Mouse (Mus musculus) hindbrain, postnatal 0 days (tissue): ENCODE results near the gene Tent4b. TPM values are rescaled to one million over a fixed set of nuclear protein-coding genes. Genes with fewer than 3 reads are reported as not detected.

Experiments used
- ATAC-seq: fragments of 200-750 bp; cut with Nextera tagmentation; 2 replicates; pipeline ENCODE4 v1.8.0; 2017; ENCODE audit warnings: mild to moderate bottlenecking, moderate TSS enrichment, moderate library complexity
- DNase-seq: peaks from one replicate; pipeline ENCODE4 v3.0.0-alpha.2; 2015; ENCODE audit warnings: low spot score
- H3K27ac ChIP-seq: fragments of 300-500 bp; sonication (generic); 2 replicates; pipeline ENCODE4 v1.5.1; 2014; ENCODE audit warnings: mild to moderate bottlenecking
- H3K27me3 ChIP-seq: fragments of 300-500 bp; sonication (generic); 2 replicates; pipeline ENCODE4 v1.6.1; 2014; ENCODE audit warnings: low read length, mixed read lengths; ENCODE audit not compliant: insufficient read depth
- H3K36me3 ChIP-seq: fragments of 300-500 bp; sonication (generic); 2 replicates; pipeline ENCODE4 v1.6.1; 2014; ENCODE audit warnings: low read length, mixed read lengths; ENCODE audit not compliant: insufficient read depth
- H3K4me1 ChIP-seq: fragments of 300-500 bp; sonication (generic); 2 replicates; pipeline ENCODE4 v1.6.1; 2014; ENCODE audit warnings: antibody characterized with exemption, low read length, mixed read lengths; ENCODE audit not compliant: insufficient read depth
- H3K4me2 ChIP-seq: fragments of 300-500 bp; sonication (generic); 2 replicates; pipeline ENCODE4 v1.6.1; 2014; ENCODE audit warnings: low read depth, mild to moderate bottlenecking, low read length, moderate library complexity, mixed read lengths
- H3K4me3 ChIP-seq: fragments of 300-500 bp; sonication (generic); 2 replicates; pipeline ENCODE4 v1.5.1; 2014; ENCODE audit warnings: low read length
- H3K9ac ChIP-seq: fragments of 300-500 bp; sonication (generic); replicated peaks from 2 replicates; pipeline ENCODE4 v1.6.1; 2014; ENCODE audit warnings: mild to moderate bottlenecking, low read length, moderate library complexity, mixed read lengths
- H3K9me3 ChIP-seq: fragments of 300-500 bp; sonication (generic); 2 replicates; pipeline ENCODE4 v1.6.1; 2016; ENCODE audit warnings: low read length, mixed read lengths
- CTCF ChIP-seq: IDR thresholded peaks from 2 replicates; pipeline ENCODE4 v1.5.1; 2016; ENCODE audit warnings: antibody characterized with exemption, control low read depth, low read depth
- WGBS: fragments of 180-500 bp; shearing (Covaris S2); extraction: QIAGEN DNeasy Blood & Tissue Kit; methylation state at CpG from one replicate; pipeline ENCODE4 v1.1.7; 2014; 5-methylcytosine and 5-hydroxymethylcytosine counted together
- polyA plus RNA-seq: library from polyadenylated mRNA; unstranded; fragments of >200 nt; fragmentation: Nextera tagmentation; extraction: Ambion mirVana; gene quantifications from 2 replicates; pipeline ENCODE4 v1.2.1, GENCODE M21; 2015
- total RNA-seq: library from RNA; depleted of rRNA; stranded (reverse); fragments of >200 nt; gene quantifications from 2 replicates; pipeline ENCODE4 v1.2.3, GENCODE M21; 2014

The Tent4b gene
- total and polyA plus RNA-seq, 2 experiments from 2014 or later, result 7.9 to 33.6 TPM

- DNase-seq (no peak), ATAC-seq (no peak)
- Histone ChIP-seq H3K4me3 (no peak overlapping the region), H3K9ac (no peak overlapping the region), H3K4me2 (no peak overlapping the region), H3K27ac (no peak overlapping the region), H3K9me3 (no peaks in the 10 kb centered on the region), H3K36me3 (no peaks in the 10 kb centered on the region), H3K4me1 (no peaks in the 10 kb centered on the region), H3K27me3 (no peaks in the 10 kb centered on the region)
- 88% methylated on average over 1 of the region's 1 CpGs for WGBS
- TF ChIP-seq CTCF, result no peak
Measured at GRCm38 (mm10) chr8:88184914-88185313, 14.1 kb upstream of the Tent4b start.

DNA sequence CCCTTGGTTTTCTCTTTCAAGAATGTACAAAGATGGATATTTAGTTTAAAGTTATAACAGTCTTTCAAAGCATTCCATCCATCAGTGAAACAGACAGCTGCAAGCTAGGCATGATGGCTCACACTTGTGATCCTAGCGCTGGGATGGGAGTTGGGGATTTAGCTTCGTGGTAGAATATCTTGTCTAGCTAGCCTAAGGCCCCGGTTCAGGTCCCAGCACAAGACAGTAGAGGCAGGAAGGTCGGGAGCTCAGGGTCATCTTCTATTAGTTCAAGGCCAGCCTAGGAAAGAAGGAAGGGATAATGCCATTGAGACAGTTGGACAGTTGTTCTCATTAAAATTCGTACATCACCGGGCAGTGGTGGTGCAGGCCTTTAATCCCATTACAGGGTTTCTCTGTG lies 13.3 kb upstream of the Tent4b start:
- Histone ChIP-seq H3K9ac (no peak overlapping the region), H3K4me3 (no peak overlapping the region), H3K4me2 (no peak overlapping the region), H3K4me1 (no peaks in the 10 kb centered on the region), H3K27ac (no peak overlapping the region), H3K27me3 (no peaks in the 10 kb centered on the region), H3K36me3 (no peaks in the 10 kb centered on the region), H3K9me3 (no peaks in the 10 kb centered on the region)
- WGBS, result 81% methylated on average over 6 of the region's 6 CpGs
- no peak for TF ChIP-seq CTCF
- ATAC-seq (no peak), DNase-seq (no peak)

DNA sequence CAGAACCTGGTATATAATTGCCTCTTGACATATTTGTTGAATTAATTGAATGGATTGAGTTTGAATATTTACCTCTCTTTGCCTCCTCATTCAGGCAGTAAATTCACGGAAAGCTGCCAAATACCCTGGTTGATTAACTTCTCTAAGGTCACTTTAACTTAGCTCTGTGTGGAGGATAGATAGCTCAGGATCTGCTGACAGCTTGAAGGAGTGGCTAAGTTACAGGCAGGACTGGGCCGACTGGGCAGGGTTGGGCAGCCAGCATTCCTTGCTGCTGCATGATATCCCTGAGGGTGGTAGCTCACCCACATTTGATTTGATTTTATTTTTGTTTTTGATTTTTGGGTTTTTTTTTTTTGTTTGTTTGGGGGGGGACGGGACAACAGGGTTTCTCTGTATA lies 1.7 kb upstream of the Tent4b start:
- Histone ChIP-seq H3K9me3 (no peaks in the 10 kb centered on the region), H3K9ac (no peak overlapping the region), H3K27ac (no peak overlapping the region), H3K4me2 (no peak overlapping the region), H3K4me1 (peaks cover 19% of the 10 kb centered on the region), H3K4me3 (no peak overlapping the region), H3K27me3 (no peaks in the 10 kb centered on the region), H3K36me3 (no peaks in the 10 kb centered on the region)
- WGBS, result 70% methylated on average over 3 of the region's 3 CpGs
- ATAC-seq (no peak), DNase-seq (no peak)
- TF ChIP-seq CTCF, result no peak

DNA sequence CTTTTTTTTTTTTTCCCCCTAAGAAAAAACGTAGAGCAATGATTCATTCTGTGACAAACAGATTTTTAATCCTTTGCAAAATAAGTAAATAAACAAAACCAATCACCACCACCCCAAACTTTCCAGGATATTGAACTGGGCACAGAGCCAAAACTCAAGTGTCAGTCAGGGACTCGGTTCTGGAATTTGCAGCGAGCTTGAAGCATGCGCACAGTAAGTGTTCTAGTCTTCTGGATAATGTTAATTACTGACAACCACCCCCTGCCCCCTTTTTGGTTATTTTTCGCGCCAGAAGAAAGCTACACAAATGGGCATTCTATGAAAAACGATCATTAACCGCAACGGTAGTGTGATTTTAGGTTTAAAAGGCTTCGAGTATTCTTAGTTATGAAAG lies 465 bp upstream of the Tent4b start:
- peaks cover 19% of the 10 kb centered on the region for H3K4me1 ChIP-seq
- no peaks in the 10 kb centered on the region for H3K27me3 ChIP-seq
- WGBS, result under 1% methylated on average over 10 of the region's 10 CpGs
- H3K9ac ChIP-seq, result peak overlapping the region; percentile 88
- no peaks in the 10 kb centered on the region for H3K36me3 ChIP-seq
- no peak for ATAC-seq
- no peak for TF ChIP-seq CTCF
- peak overlapping the region; percentile 98 for H3K27ac ChIP-seq
- peak overlapping the region; percentile 87 for H3K4me2 ChIP-seq
- peak; percentile 57 for DNase-seq
- H3K9me3 ChIP-seq, result no peaks in the 10 kb centered on the region
- peak overlapping the region; percentile 91 for H3K4me3 ChIP-seq

GRCm38 (mm10) chr8:88199700-88200601 lies 938 bp downstream of the Tent4b start:
- DNase-seq (peak; percentile 69), ATAC-seq (peak; percentile 45)
- Histone ChIP-seq H3K4me3 (peak overlapping the region; percentile 91), H3K4me1 (peaks cover 19% of the 10 kb centered on the region), H3K9me3 (no peaks in the 10 kb centered on the region), H3K27ac (peak overlapping the region; percentile 98), H3K36me3 (no peaks in the 10 kb centered on the region), H3K27me3 (no peaks in the 10 kb centered on the region), H3K9ac (peak overlapping the region; percentile 88), H3K4me2 (peak overlapping the region; percentile 87)
- TF ChIP-seq CTCF, result no peak
- WGBS, result under 1% methylated on average over 70 of the region's 117 CpGs

DNA sequence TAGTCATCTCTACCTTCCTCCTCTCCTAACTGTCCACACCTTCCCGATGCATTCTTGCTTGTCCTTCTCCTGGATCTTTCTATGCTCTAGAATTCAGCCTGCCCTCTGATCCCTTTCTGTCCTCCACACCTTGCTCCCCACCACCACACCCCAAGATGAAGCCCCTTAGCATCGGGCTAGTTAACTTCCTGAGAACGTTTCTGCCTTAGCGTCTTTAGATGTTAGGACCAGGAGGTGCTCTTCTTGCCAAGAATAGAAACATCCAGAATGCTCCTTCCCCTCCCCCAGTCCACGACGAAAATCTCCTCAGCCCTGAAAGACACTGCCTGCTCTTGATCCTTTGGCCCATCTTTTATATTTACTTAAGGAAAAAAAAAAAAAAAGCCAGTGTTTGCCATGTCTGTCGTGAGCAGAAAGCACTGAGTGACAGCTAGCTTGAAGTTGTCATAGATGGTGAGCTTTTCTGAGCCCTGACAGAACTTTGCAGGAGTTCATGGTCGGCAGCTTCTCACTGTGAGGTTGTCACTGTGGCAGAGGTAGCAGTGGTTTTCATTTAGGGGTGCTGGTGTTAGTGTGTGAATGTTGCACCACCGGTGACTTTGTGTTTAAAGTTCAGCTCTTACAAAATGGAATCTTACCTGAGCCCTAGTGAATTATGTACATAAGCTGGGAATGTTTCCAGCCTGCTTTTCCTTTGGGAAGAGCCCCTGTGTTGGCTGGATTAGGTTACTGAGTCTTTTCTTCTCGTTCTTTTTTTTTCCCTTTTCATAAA lies 1.9 kb downstream of the Tent4b start:
- WGBS, result 16% methylated on average over 10 of the region's 10 CpGs
- H3K4me1 ChIP-seq, result peaks cover 19% of the 10 kb centered on the region
- peak overlapping the region; percentile 87 for H3K4me2 ChIP-seq
- H3K9me3 ChIP-seq, result no peaks in the 10 kb centered on the region
- no peak for TF ChIP-seq CTCF
- H3K36me3 ChIP-seq, result no peaks in the 10 kb centered on the region
- no peak for ATAC-seq
- H3K27me3 ChIP-seq, result no peaks in the 10 kb centered on the region
- peak overlapping the region; percentile 91 for H3K4me3 ChIP-seq
- H3K9ac ChIP-seq, result peak overlapping the region; percentile 88
- no peak for DNase-seq
- no peak overlapping the region for H3K27ac ChIP-seq

DNA sequence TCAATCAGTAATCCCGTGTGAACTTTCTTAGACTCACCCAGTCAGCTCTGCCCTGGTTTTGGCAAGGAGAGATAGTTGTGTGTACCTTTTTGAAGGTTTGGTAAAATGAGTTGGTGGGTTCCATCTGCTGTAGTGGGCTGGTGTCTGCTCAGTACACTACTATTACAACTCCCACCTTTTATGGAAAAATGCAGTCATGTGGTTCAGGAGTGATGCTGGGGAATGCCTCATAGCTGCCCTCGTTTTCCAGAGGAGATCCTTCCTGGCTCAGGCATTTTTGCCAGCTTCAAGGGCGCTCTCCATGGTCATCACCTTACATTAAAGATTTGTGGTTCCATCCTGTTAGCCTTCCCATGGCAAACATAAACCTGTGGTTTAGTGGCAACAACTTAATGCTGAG lies 2.6 kb downstream of the Tent4b start:
- Histone ChIP-seq H3K27ac (no peak overlapping the region), H3K4me1 (peaks cover 19% of the 10 kb centered on the region), H3K4me2 (peak overlapping the region; percentile 87), H3K27me3 (no peaks in the 10 kb centered on the region), H3K4me3 (peak overlapping the region; percentile 91), H3K9me3 (no peaks in the 10 kb centered on the region), H3K9ac (no peak overlapping the region), H3K36me3 (no peaks in the 10 kb centered on the region)
- ATAC-seq, result no peak
- TF ChIP-seq CTCF, result no peak
- WGBS, result 46% methylated on average over 3 of the region's 3 CpGs
- DNase-seq, result no peak
